Mouse (Mus musculus): Measurements from ENCODE around the gene Gm20716.

DNA sequence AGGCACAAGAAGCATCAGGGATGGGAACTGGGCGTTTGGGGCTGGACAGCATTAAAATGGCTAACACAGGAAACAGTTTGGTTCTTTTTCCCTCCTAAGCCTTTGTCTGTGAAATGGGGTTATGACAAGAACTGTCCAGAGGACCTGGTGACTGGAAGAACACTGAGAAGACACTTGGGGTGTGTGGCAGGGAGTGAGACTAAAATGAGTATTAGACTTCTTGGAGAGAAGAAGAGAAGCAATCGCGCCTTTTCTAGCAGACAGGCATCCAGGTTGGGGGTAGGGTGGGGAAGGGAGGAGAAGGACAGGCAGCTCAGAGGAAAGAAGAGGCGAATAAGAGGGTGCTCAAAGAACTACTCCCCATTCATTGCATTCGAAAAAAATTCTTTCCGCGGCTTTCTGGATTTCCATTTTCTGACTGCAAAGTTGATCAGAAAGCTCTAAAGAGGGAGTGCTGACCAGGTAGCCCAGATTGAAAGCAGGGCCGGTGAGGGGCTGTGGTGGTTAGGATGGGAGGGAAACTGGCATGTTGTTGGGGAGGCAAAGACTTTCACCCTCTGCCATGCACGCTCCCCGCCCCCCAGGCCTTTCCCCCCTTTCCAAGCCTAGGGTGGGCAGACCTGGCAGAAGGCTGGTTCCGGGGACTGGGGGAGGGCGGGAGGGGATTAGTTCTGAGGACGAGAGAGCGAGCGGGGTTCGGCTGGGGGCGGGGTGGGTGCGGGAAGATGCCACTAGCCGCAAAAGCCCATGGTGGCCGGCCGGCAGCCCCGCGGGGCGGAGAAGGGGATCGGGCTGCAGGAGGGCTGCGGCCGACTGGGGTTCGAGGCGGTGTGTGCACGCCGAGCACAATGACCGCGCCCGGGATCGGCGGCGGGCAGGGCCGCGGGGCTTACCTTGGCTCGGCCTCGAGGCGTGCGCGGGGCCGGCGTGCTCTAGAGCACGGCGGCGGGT, 24.2 kb downstream of the Gm20716 start:
- no peak for TF ChIP-seq CTCF (conservative IDR thresholded peaks at IDR 0.05; ENCODE audit: low read length)
- TF ChIP-seq POU5F1 (IDR thresholded peaks at IDR 0.05; ENCODE audit: borderline replicate concordance, low read length) = no peak
- no peak for TF ChIP-seq NANOG (IDR thresholded peaks at IDR 0.05; ENCODE audit: borderline replicate concordance, low read length)

Data from E14TG2a.4 (cell line).